Mouse (Mus musculus) spleen, adult 2 months (tissue): ENCODE data around the gene Gm17087. TPM values are rescaled to one million over a fixed set of nuclear protein-coding genes. Genes with fewer than 3 reads are reported as not detected.

Experiments
- DNase-seq, 2 experiments: peaks; one replicate each; pipeline versions ENCODE4 v3.0.0 to v3.0.0-alpha.2; 2012 to 2021; ENCODE audit warnings: low spot score in 2 of 2, low read depth in 1 of 2
- H3K27ac ChIP-seq: fragments of 200-500 bp; 2 replicates; pipeline ENCODE4 v1.5.1; 2012; ENCODE audit warnings: low read length, inconsistent platforms; ENCODE audit not compliant: insufficient read depth
- H3K27me3 ChIP-seq: fragments of 200-500 bp; 2 replicates; pipeline ENCODE4 v1.6.1; 2012; ENCODE audit warnings: mild to moderate bottlenecking, moderate library complexity, low read length, inconsistent platforms; ENCODE audit not compliant: control insufficient read depth, insufficient read depth
- H3K36me3 ChIP-seq: fragments of 200-500 bp; 2 replicates; pipeline ENCODE4 v1.6.1; 2012; ENCODE audit warnings: mild to moderate bottlenecking, low read length, inconsistent platforms; ENCODE audit not compliant: control insufficient read depth, insufficient read depth
- H3K4me1 ChIP-seq: fragments of 200-500 bp; 2 replicates; pipeline ENCODE4 v1.6.1; 2011; ENCODE audit warnings: inconsistent platforms; ENCODE audit not compliant: control insufficient read depth, insufficient read depth, insufficient read length
- H3K4me3 ChIP-seq: fragments of 200-500 bp; 2 replicates; pipeline ENCODE4 v1.5.1; 2011; ENCODE audit warnings: mild to moderate bottlenecking, inconsistent platforms; ENCODE audit not compliant: insufficient read depth, insufficient read length; ENCODE audit errors: extremely low read depth
- CTCF ChIP-seq: fragments of 200-500 bp; IDR thresholded peaks from 2 replicates; pipeline ENCODE4 v1.5.1; 2011; ENCODE audit warnings: mild to moderate bottlenecking, inconsistent platforms; ENCODE audit not compliant: insufficient read depth, insufficient read length, insufficient replicate concordance; ENCODE audit errors: extremely low read depth
- POLR2A ChIP-seq: fragments of 200-500 bp; IDR thresholded peaks from 2 replicates; pipeline ENCODE4 v1.6.1; 2011; ENCODE audit warnings: low read depth, low read length, inconsistent platforms
- WGBS: fragments of 180-500 bp; shearing (Covaris S2); methylation state at CpG from one replicate; pipeline ENCODE4 v1.1.7; 2018; 5-methylcytosine and 5-hydroxymethylcytosine counted together
- polyA plus RNA-seq: library from polyadenylated mRNA; depleted of rRNA; stranded (reverse); fragments of >200 nt; gene quantifications from 2 replicates; pipeline ENCODE4 v1.2.3, GENCODE M21; 2012; rRNA removed

Gm17087 gene
- polyA plus RNA-seq = not detected in 2 replicates

DNA sequence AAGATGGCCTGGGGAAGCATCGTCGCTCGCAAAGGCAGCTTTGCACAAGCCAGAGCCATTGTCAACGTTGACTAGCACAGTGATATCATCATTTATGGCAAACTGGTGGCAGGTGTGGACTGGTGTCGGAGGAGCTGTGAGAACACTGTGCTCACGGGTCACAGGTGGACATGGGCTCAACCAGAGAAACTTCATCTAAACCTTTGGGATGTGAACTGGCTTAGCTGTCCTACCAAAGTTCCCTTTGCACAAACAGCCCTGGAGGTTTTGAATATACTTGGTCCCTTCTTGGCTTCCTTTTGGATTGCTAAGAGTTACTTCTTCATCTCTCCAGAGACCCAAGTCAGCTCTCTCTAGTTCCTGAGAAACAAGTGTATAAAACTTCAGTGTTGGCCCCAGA, at the start of gene Gm17087:
Gene Gm17087 (minus strand): TSS at position 101 of the 400 bp plus-strand sequence.
- TF ChIP-seq POLR2A = no peak
- no peak for TF ChIP-seq CTCF
- H3K4me3 ChIP-seq = no peak within 1 kb of the TSS
- DNase-seq = no peak

DNA sequence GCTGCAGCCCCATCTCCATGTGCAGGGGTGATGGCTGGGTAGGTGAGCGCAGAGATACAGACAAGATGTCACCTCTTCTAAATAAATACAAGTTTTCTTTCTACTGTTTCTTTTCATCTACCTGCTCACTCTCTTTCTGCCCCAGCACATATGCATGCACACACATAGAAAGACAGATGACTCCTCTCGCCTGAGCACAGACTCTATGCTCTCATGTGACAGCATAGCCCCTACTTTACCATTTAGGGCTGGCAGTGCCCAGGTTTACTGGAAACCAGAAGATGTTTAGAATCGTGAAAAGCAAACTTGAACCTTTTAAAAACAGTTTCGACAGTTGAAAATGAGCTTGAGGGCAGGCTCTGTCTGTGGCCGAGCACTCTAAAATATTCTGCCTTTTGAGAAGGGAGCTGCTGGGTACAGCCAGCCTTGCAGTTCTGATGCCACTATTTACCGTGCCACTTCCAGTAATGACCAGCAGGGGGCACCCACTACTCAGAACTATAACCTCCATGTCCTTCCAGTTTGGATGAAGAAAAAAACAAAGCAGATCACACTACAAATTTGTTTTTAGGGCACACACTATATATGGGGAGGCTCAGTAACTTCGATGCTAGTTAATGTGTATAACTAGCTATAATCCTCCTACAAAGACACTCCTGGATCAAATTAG, 47.3 kb upstream of the Gm17087 start:
- H3K36me3 ChIP-seq = no peaks in the 10 kb centered on the region
- peak; percentile 54; the same call in 1 of the 2 replicates for TF ChIP-seq CTCF
- no peak for TF ChIP-seq POLR2A

More for the DNA sequence above, at the start of gene Gm17087:
- no peak within 1 kb of the TSS for H3K27ac ChIP-seq
- no peaks in the 10 kb centered on the region for H3K36me3 ChIP-seq
- no peaks in the 10 kb centered on the region for H3K4me1 ChIP-seq
- 86% methylated on average over 6 of the region's 6 CpGs for WGBS
- H3K27me3 ChIP-seq = no peaks in the 10 kb centered on the region

DNA sequence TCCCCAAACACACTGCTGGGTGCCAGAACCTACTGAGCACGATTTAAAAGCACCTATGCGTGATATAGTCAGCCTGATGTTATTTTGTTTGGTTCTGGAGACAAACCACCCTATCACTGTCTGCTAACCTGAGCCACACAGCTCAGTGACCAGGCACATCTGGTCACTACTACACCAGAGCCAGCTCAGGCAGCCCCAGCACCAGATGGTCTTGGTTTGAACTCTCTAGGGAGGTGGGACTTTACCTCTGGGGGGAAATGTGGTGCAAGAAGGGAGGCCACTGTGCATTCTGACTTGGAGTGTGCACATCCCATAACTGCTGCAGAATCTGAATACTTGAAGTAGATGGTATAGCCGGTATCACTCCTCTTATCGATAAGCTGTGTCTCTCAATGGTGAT, 45.2 kb upstream of the Gm17087 start:
- H3K4me3 ChIP-seq = no peak overlapping the region
- 75% methylated on average over 4 of the region's 4 CpGs for whole genome bisulfite sequencing
- H3K36me3 ChIP-seq = no peaks in the 10 kb centered on the region
- TF ChIP-seq POLR2A (no peak), CTCF (no peak)
- H3K27ac ChIP-seq = no peak overlapping the region
- H3K27me3 ChIP-seq = no peaks in the 10 kb centered on the region
- no peak for DNase-seq
- H3K4me1 ChIP-seq = no peaks in the 10 kb centered on the region

More for the DNA sequence above, 47.3 kb upstream of the Gm17087 start:
- peak in 1 of 2 experiments; percentile 51 for DNase-seq
- WGBS = 39% methylated on average over 7 of the region's 7 CpGs
- Histone ChIP-seq H3K4me3 (no peak overlapping the region), H3K27ac (no peak overlapping the region), H3K4me1 (no peaks in the 10 kb centered on the region), H3K27me3 (no peaks in the 10 kb centered on the region)

DNA sequence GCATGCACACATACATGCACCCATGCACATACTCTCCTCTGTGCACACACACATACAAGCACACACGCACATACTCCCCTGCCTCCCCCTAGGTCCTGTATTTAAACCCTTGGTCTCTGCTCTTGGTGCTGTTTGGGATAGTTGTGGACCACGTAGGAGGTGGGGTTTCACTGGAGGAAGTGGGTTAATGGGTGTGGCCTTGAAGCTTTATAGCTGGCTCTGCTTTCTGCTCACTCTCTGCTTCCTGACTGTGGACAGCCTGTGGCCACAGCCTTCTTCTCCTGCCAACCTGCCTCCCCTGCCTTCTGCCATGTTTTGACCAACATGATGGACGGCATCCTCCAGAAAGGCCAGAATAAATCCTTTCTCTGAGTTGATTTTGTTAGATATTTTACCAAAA, 39.9 kb upstream of the Gm17087 start:
- TF ChIP-seq POLR2A = no peak
- TF ChIP-seq CTCF = no peak
- H3K27ac ChIP-seq = no peak overlapping the region
- no peak for DNase-seq
- 28% methylated on average over 3 of the region's 3 CpGs for WGBS
- no peaks in the 10 kb centered on the region for H3K27me3 ChIP-seq
- H3K36me3 ChIP-seq = no peaks in the 10 kb centered on the region
- H3K4me1 ChIP-seq = no peaks in the 10 kb centered on the region
- H3K4me3 ChIP-seq = no peak overlapping the region

DNA sequence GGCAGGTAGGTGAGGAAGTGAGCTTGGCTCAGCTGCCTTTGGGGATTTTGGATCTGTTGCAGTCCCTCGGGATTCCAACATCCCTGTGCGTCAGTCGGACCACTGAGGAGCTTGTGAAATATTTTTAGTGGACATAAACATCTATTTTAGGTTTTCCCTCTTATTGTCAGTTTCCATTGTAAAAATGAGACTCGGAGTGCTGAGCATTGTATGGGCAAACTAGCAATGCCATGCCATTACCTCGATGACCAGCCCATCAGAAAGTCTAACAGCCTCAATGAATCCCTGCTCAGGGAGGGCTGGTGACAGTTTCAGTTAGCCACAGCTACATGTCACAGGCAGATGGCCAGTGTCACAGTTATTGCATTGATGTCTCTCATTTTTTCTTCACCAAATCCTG, 39.2 kb upstream of the Gm17087 start:
- Histone ChIP-seq H3K27me3 (no peaks in the 10 kb centered on the region), H3K4me1 (no peaks in the 10 kb centered on the region), H3K27ac (no peak overlapping the region), H3K36me3 (no peaks in the 10 kb centered on the region), H3K4me3 (no peak overlapping the region)
- WGBS = 85% methylated on average over 5 of the region's 5 CpGs
- TF ChIP-seq CTCF (no peak), POLR2A (no peak)
- DNase-seq = no peak

DNA sequence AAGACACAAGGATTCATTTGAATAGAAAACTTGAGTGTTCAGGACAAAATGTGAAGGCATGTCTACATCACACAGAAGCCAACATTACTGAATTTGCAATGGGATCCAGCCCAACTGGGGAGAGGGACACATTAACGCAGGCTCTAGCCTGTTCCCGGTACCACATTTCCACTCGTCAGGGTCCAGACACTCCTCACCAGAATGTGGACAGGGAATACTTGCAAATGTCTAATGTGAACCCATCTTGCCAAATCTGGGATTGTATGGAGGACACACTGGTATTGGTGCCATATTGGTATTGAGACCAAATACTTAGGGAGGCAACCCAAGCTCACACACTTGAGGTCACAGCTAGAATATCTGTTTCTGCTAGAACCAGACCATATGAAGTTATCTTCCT, 36.2 kb upstream of the Gm17087 start:
- TF ChIP-seq POLR2A = no peak
- TF ChIP-seq CTCF = no peak
- H3K4me3 ChIP-seq = no peak overlapping the region
- no peak overlapping the region for H3K27ac ChIP-seq
- no peak for DNase-seq
- 93% methylated on average over 3 of the region's 3 CpGs for WGBS
- H3K27me3 ChIP-seq = no peaks in the 10 kb centered on the region
- H3K4me1 ChIP-seq = no peaks in the 10 kb centered on the region
- H3K36me3 ChIP-seq = no peaks in the 10 kb centered on the region

DNA sequence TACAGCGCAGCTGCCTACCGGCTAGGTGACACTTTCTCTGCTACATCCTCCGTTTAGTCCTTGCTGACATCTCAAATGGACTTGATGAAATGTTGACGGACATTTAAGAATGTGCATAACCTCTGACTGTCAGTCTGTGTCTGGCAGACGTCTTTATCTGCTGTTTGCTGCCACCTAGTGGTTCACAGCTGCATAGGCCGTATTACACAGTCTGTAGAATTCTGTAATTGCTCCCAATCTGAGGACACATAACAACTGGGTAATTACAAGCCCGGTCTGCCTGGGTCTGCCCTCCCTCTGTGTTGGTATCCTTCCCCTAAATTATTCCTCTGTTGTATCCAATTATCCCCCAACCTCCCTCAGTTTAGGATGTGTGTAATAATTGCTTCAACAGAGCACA, 31.0 kb upstream of the Gm17087 start:
- Histone ChIP-seq H3K27ac (no peak overlapping the region), H3K36me3 (no peaks in the 10 kb centered on the region), H3K4me1 (no peaks in the 10 kb centered on the region), H3K4me3 (no peak overlapping the region), H3K27me3 (no peaks in the 10 kb centered on the region)
- peak in 1 of 2 experiments; percentile 41 for DNase-seq
- 7% methylated on average over 7 of the region's 7 CpGs for WGBS
- TF ChIP-seq CTCF (peak; percentile 63; the same call in 1 of the 2 replicates), POLR2A (no peak)
